Mouse (Mus musculus): ENCODE measurements around the gene Rbbp8nl. TPM values are rescaled to one million over a fixed set of nuclear protein-coding genes. Genes with fewer than 3 reads are reported as not detected.

Gene Rbbp8nl
- polyA plus RNA-seq, 1 experiment from 2014 or later = not detected

DNA sequence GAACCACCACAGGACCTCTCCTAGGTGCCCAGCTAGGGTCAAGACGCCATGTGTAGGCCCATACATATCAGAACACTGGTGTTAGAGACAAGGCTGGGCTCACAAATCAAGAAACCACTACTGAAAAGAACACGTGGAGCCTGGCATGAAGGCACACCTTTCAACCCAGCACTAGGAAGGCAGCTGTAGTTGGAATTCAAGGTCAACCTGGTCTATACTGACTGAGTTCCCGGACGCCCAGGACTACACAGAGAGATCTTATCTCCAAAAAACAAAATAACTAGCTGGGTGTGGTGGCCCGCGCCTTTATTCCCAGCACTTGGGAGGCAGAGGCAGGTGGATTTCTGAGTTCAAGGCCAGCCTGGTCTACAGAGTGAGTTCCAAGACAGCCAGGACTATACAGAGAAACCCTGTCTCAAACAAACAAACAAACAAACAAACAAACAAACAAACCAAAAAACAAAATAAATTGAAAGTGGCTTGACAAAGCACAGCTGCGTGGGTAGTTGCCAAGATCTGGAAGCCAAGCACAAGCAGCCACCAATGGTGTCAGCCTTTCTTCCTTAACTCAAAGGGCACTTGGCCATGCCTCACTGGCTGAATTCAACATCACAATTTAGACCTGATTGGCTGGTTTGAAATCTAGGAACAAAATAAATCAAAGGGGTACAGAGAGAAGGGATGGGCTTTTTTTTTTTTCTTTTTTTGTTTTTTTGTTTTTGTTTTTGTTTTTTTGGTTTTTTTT lies 51.9 kb downstream of the Rbbp8nl start:
- Histone ChIP-seq H3K9ac (peak overlapping the region; percentile 18; the same call in 1 of the 2 replicates), H3K27me3 (no peaks in the 10 kb centered on the region), H3K9me3 (replicated peaks) (no peaks in the 10 kb centered on the region), H3K36me3 (no peaks in the 10 kb centered on the region), H3K4me2 (peak overlapping the region; percentile 66; the same call in 1 of the 2 replicates), H3K4me1 (replicated peaks) (peaks cover 58% of the 10 kb centered on the region), H3K4me3 (replicated peaks) (no peak overlapping the region), H3K27ac (peak overlapping the region; percentile 93)
- 68% methylated on average over 7 of the region's 7 CpGs for WGBS (ENCODE audit: insufficient replicate concordance)
- DNase-seq (no peak), ATAC-seq (ENCODE audit: low read depth) (no peak)

DNA sequence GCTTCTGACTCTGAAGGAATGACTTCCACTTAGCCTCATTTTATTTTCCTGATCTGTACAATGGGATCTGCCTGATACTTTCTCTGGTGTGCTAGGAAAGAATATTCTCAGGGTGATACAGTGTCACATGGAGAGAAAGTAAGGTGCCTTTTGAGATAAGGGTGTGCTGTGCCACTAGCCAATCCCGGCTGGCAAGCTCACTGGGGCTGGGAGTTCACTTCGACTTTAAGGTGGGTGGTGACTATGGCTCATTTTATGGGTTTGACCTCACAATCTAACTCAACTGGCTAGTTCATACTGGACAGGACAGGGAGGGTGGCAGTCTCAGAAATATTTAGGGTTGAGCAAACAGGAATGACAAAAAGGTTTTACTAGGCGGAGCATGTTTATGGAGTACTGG lies 52.7 kb downstream of the Rbbp8nl start:
- H3K27me3 ChIP-seq = no peaks in the 10 kb centered on the region
- ATAC-seq (ENCODE audit: low read depth) (peak; percentile 92), DNase-seq (peak; percentile 70)
- no peaks in the 10 kb centered on the region for H3K36me3 ChIP-seq
- H3K4me3 ChIP-seq (replicated peaks) = peak overlapping the region; percentile 39; the same call in 1 of the 2 replicates
- peak overlapping the region; percentile 93 for H3K27ac ChIP-seq
- H3K4me1 ChIP-seq (replicated peaks) = peaks cover 62% of the 10 kb centered on the region
- H3K4me2 ChIP-seq = peak overlapping the region; percentile 66
- H3K9ac ChIP-seq = peak overlapping the region; percentile 18; the same call in 1 of the 2 replicates
- WGBS (ENCODE audit: insufficient replicate concordance) = 28% methylated on average over 3 of the region's 3 CpGs
- no peaks in the 10 kb centered on the region for H3K9me3 ChIP-seq (replicated peaks)

GRCm38 (mm10) chr2:180236500-180236899 lies 53.2 kb downstream of the Rbbp8nl start:
- H3K27ac ChIP-seq = peak overlapping the region; percentile 93
- peak overlapping the region; percentile 66 for H3K4me2 ChIP-seq
- peak overlapping the region; percentile 70 for H3K9ac ChIP-seq
- peaks cover 62% of the 10 kb centered on the region for H3K4me1 ChIP-seq (replicated peaks)
- peak overlapping the region; percentile 39 for H3K4me3 ChIP-seq (replicated peaks)
- no peaks in the 10 kb centered on the region for H3K27me3 ChIP-seq
- H3K36me3 ChIP-seq = no peaks in the 10 kb centered on the region
- ATAC-seq (ENCODE audit: low read depth) (peak; percentile 85), DNase-seq (no peak)
- 22% methylated on average over 3 of the region's 3 CpGs for WGBS (ENCODE audit: insufficient replicate concordance)
- H3K9me3 ChIP-seq (replicated peaks) = no peaks in the 10 kb centered on the region

- peak overlapping the region; percentile 39 for H3K4me3 ChIP-seq (replicated peaks)
- no peaks in the 10 kb centered on the region for H3K27me3 ChIP-seq
- WGBS (ENCODE audit: insufficient replicate concordance) = 67% methylated on average over 4 of the region's 4 CpGs
- no peaks in the 10 kb centered on the region for H3K9me3 ChIP-seq (replicated peaks)
- no peak for DNase-seq
- no peaks in the 10 kb centered on the region for H3K36me3 ChIP-seq
- no peak for ATAC-seq (ENCODE audit: low read depth)
- H3K27ac ChIP-seq = peak overlapping the region; percentile 93
- peaks cover 62% of the 10 kb centered on the region for H3K4me1 ChIP-seq (replicated peaks)
- peak overlapping the region; percentile 66 for H3K4me2 ChIP-seq
- peak overlapping the region; percentile 70 for H3K9ac ChIP-seq
Measured at GRCm38 (mm10) chr2:180235788-180236187, 53.9 kb downstream of the Rbbp8nl start.

GRCm38 (mm10) chr2:180234980-180235379 lies 54.7 kb downstream of the Rbbp8nl start:
- peaks cover 62% of the 10 kb centered on the region for H3K4me1 ChIP-seq (replicated peaks)
- peak overlapping the region; percentile 51 for H3K9ac ChIP-seq
- H3K27me3 ChIP-seq = no peaks in the 10 kb centered on the region
- peak overlapping the region; percentile 66 for H3K4me2 ChIP-seq
- DNase-seq (no peak), ATAC-seq (ENCODE audit: low read depth) (no peak)
- no peaks in the 10 kb centered on the region for H3K36me3 ChIP-seq
- peak overlapping the region; percentile 93 for H3K27ac ChIP-seq
- 65% methylated on average over 6 of the region's 6 CpGs for WGBS (ENCODE audit: insufficient replicate concordance)
- no peak overlapping the region for H3K4me3 ChIP-seq (replicated peaks)
- no peaks in the 10 kb centered on the region for H3K9me3 ChIP-seq (replicated peaks)

- Histone ChIP-seq H3K27me3 (no peaks in the 10 kb centered on the region), H3K27ac (peak overlapping the region; percentile 93; the same call in 1 of the 2 replicates), H3K36me3 (no peaks in the 10 kb centered on the region), H3K9ac (no peak overlapping the region), H3K4me3 (replicated peaks) (no peak overlapping the region), H3K4me1 (replicated peaks) (peaks cover 62% of the 10 kb centered on the region), H3K4me2 (no peak overlapping the region; the same call in 1 of the 2 replicates), H3K9me3 (replicated peaks) (no peaks in the 10 kb centered on the region)
- WGBS (ENCODE audit: insufficient replicate concordance) = 90% methylated on average over 8 of the region's 8 CpGs
- no peak for ATAC-seq (ENCODE audit: low read depth)
- no peak for DNase-seq
Measured at GRCm38 (mm10) chr2:180234353-180234752, 55.3 kb downstream of the Rbbp8nl start.

- no peak for ATAC-seq (ENCODE audit: low read depth)
- Histone ChIP-seq H3K9ac (no peak overlapping the region), H3K4me3 (replicated peaks) (no peak overlapping the region), H3K27me3 (peaks cover 4% of the 10 kb centered on the region; the same call in 1 of the 2 replicates), H3K27ac (no peak overlapping the region; the same call in 1 of the 2 replicates), H3K4me2 (no peak overlapping the region), H3K36me3 (no peaks in the 10 kb centered on the region), H3K9me3 (replicated peaks) (no peaks in the 10 kb centered on the region), H3K4me1 (replicated peaks) (peaks cover 56% of the 10 kb centered on the region)
- DNase-seq = no peak
- 58% methylated on average over 7 of the region's 7 CpGs for WGBS (ENCODE audit: insufficient replicate concordance)
Measured at GRCm38 (mm10) chr2:180233101-180233904, 56.4 kb downstream of the Rbbp8nl start.

DNA sequence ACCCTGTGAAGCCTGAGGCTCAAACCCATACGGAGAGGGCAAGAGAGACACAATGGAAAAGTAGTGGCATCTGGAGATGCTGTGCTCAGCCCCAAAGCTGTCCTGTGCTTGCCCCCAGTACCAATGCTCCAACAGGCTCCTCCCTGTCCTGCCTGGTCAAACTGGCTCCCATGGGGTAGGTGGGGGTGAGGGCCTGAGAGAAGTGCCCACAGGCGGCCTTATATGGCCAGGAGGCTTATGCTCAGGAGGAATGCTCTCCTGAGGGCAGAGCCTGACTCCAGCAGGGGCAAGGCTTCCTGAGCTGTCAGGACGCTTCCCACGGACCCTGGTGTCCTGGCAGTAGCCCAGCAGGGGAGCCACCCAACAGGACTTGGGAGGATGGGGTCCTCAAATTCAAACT lies 59.2 kb downstream of the Rbbp8nl start:
- peaks cover 30% of the 10 kb centered on the region for H3K27me3 ChIP-seq
- peaks cover 51% of the 10 kb centered on the region for H3K4me1 ChIP-seq (replicated peaks)
- no peaks in the 10 kb centered on the region for H3K9me3 ChIP-seq (replicated peaks)
- 51% methylated on average over 4 of the region's 4 CpGs for WGBS (ENCODE audit: insufficient replicate concordance)
- DNase-seq = no peak
- no peaks in the 10 kb centered on the region for H3K36me3 ChIP-seq
- H3K4me3 ChIP-seq (replicated peaks) = no peak overlapping the region
- no peak overlapping the region for H3K4me2 ChIP-seq
- no peak overlapping the region for H3K9ac ChIP-seq
- no peak overlapping the region for H3K27ac ChIP-seq
- ATAC-seq (ENCODE audit: low read depth) = no peak

GRCm38 (mm10) chr2:180229129-180229528 lies 60.5 kb downstream of the Rbbp8nl start:
- H3K36me3 ChIP-seq = no peaks in the 10 kb centered on the region
- no peak overlapping the region for H3K9ac ChIP-seq
- DNase-seq (no peak), ATAC-seq (ENCODE audit: low read depth) (no peak)
- H3K27ac ChIP-seq = no peak overlapping the region
- no peaks in the 10 kb centered on the region for H3K9me3 ChIP-seq (replicated peaks)
- WGBS (ENCODE audit: insufficient replicate concordance) = 54% methylated on average over 3 of the region's 3 CpGs
- no peak overlapping the region for H3K4me3 ChIP-seq (replicated peaks)
- peaks cover 45% of the 10 kb centered on the region for H3K4me1 ChIP-seq (replicated peaks)
- peaks cover 43% of the 10 kb centered on the region for H3K27me3 ChIP-seq
- no peak overlapping the region for H3K4me2 ChIP-seq

DNA sequence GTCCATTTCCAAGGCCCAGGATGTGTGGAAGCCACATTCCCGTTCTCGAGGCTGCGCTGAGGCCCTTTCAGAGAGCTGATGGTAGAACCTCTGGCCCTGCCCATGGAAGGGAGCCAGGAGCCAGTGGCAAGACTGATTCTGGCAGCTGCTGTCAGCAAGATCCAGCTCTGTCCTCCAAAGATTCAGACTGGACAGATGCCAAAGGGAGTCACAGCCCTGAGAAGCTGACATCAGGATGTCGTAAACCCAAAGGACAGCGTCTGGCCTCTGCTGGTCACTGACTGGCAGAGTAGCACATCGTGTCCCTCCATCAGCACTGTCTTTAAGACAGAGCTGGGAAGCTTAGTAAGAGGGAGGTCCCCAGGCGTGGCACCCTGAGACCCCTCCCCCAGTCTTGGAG lies 61.1 kb downstream of the Rbbp8nl start:
- Histone ChIP-seq H3K9ac (no peak overlapping the region), H3K27ac (no peak overlapping the region), H3K4me1 (replicated peaks) (peaks cover 42% of the 10 kb centered on the region), H3K27me3 (peaks cover 49% of the 10 kb centered on the region), H3K9me3 (replicated peaks) (no peaks in the 10 kb centered on the region), H3K4me2 (no peak overlapping the region), H3K36me3 (no peaks in the 10 kb centered on the region), H3K4me3 (replicated peaks) (no peak overlapping the region)
- no peak for DNase-seq
- WGBS (ENCODE audit: insufficient replicate concordance) = 51% methylated on average over 7 of the region's 7 CpGs
- no peak for ATAC-seq (ENCODE audit: low read depth)

DNA sequence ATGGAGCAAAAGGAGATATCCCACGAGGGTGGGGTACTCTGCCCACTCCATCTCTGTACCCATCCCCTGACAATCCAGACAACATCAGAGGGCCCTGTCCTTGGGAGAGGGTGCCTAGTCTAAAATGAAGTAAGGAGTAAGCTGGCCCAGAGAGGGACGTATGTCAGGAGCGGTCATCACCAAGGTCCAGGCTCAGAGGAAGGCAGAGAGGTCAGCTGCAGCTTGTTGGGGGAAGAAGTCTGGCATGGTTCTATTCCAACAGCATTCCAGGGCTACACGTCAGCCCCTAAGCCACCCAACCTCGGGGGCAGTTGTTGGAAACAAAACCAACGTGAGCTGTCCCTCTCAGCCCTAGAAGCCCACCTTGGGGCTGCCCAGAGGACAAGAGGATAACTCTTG lies 61.6 kb downstream of the Rbbp8nl start:
- WGBS (ENCODE audit: insufficient replicate concordance) = 67% methylated on average over 6 of the region's 6 CpGs
- Histone ChIP-seq H3K4me1 (replicated peaks) (peaks cover 37% of the 10 kb centered on the region), H3K9me3 (replicated peaks) (no peaks in the 10 kb centered on the region), H3K4me3 (replicated peaks) (no peak overlapping the region), H3K4me2 (no peak overlapping the region; the same call in 1 of the 2 replicates), H3K36me3 (no peaks in the 10 kb centered on the region), H3K27ac (no peak overlapping the region), H3K27me3 (peaks cover 54% of the 10 kb centered on the region), H3K9ac (no peak overlapping the region)
- DNase-seq (no peak), ATAC-seq (ENCODE audit: low read depth) (no peak)
